Mouse (Mus musculus): ENCODE measurements around the gene Tnfrsf26. TPM values are rescaled to one million over a fixed set of nuclear protein-coding genes. Genes with fewer than 3 reads are reported as not detected.

Gene Tnfrsf26
- polyA plus RNA-seq, 1 experiment: 1.4 TPM

- peak; percentile 97 for DNase-seq
- TF ChIP-seq CTCF (conservative IDR thresholded peaks at IDR 0.05; ENCODE audit: insufficient read depth, insufficient read length, low read depth, low read length) (no peak), POLR2A (IDR thresholded peaks at IDR 0.05; ENCODE audit: low read depth, low read length) (no peak)
- Histone ChIP-seq H3K27me3 (replicated peaks; ENCODE audit: control insufficient read depth, insufficient read depth, low read length) (no peaks in the 10 kb centered on the region), H3K4me1 (ENCODE audit: control insufficient read depth, insufficient read depth, low read length) (peaks cover 12% of the 10 kb centered on the region; the same call in 1 of the 2 replicates), H3K27ac (ENCODE audit: insufficient read depth, low read depth, low read length) (peak within 1 kb of the TSS; percentile 41; the same call in 1 of the 2 replicates), H3K4me3 (ENCODE audit: insufficient read depth, low read depth, low read length) (peak within 1 kb of the TSS; percentile 93), H3K36me3 (ENCODE audit: control insufficient read depth, insufficient read depth, low read length) (no peaks in the 10 kb centered on the region)
- WGBS: 1% methylated on average over 35 of the region's 35 CpGs
Measured at GRCm38 (mm10) chr7:143599428-143600230, 28.9 kb downstream of the Tnfrsf26 start, which contains the start of gene Cars. Cars (minus strand) TSS chr7:143600090.

GRCm38 (mm10) chr7:143594865-143595264 is 33.7 kb downstream of the Tnfrsf26 start:
- 51% methylated on average over 5 of the region's 5 CpGs for WGBS
- Histone ChIP-seq H3K36me3 (ENCODE audit: control insufficient read depth, insufficient read depth, low read length) (no peaks in the 10 kb centered on the region), H3K27ac (ENCODE audit: insufficient read depth, low read depth, low read length) (no peak overlapping the region), H3K4me3 (ENCODE audit: insufficient read depth, low read depth, low read length) (no peak overlapping the region), H3K27me3 (replicated peaks; ENCODE audit: control insufficient read depth, insufficient read depth, low read length) (no peaks in the 10 kb centered on the region), H3K4me1 (ENCODE audit: control insufficient read depth, insufficient read depth, low read length) (peaks cover 9% of the 10 kb centered on the region; the same call in 1 of the 2 replicates)
- DNase-seq: peak; percentile 15
- no peak for TF ChIP-seq CTCF (conservative IDR thresholded peaks at IDR 0.05; ENCODE audit: insufficient read depth, insufficient read length, low read depth, low read length)
- no peak for TF ChIP-seq POLR2A (IDR thresholded peaks at IDR 0.05; ENCODE audit: low read depth, low read length)

- Histone ChIP-seq H3K4me3 (ENCODE audit: insufficient read depth, low read depth, low read length) (no peak overlapping the region), H3K4me1 (ENCODE audit: control insufficient read depth, insufficient read depth, low read length) (no peaks in the 10 kb centered on the region), H3K36me3 (ENCODE audit: control insufficient read depth, insufficient read depth, low read length) (no peaks in the 10 kb centered on the region), H3K27ac (ENCODE audit: insufficient read depth, low read depth, low read length) (no peak overlapping the region), H3K27me3 (replicated peaks; ENCODE audit: control insufficient read depth, insufficient read depth, low read length) (no peaks in the 10 kb centered on the region)
- TF ChIP-seq CTCF (conservative IDR thresholded peaks at IDR 0.05; ENCODE audit: insufficient read depth, insufficient read length, low read depth, low read length) (no peak), POLR2A (IDR thresholded peaks at IDR 0.05; ENCODE audit: low read depth, low read length) (no peak)
- DNase-seq: no peak
- WGBS: 90% methylated on average over 10 of the region's 10 CpGs
Measured at GRCm38 (mm10) chr7:143592255-143592654, 36.3 kb downstream of the Tnfrsf26 start.

- no peak for DNase-seq
- H3K4me3 ChIP-seq (ENCODE audit: insufficient read depth, low read depth, low read length): no peak overlapping the region
- TF ChIP-seq POLR2A (IDR thresholded peaks at IDR 0.05; ENCODE audit: low read depth, low read length) (no peak), CTCF (conservative IDR thresholded peaks at IDR 0.05; ENCODE audit: insufficient read depth, insufficient read length, low read depth, low read length) (no peak)
- 91% methylated on average over 4 of the region's 4 CpGs for WGBS
- no peak overlapping the region for H3K27ac ChIP-seq (ENCODE audit: insufficient read depth, low read depth, low read length)
- H3K27me3 ChIP-seq (replicated peaks; ENCODE audit: control insufficient read depth, insufficient read depth, low read length): no peaks in the 10 kb centered on the region
- H3K36me3 ChIP-seq (ENCODE audit: control insufficient read depth, insufficient read depth, low read length): no peaks in the 10 kb centered on the region
- no peaks in the 10 kb centered on the region for H3K4me1 ChIP-seq (ENCODE audit: control insufficient read depth, insufficient read depth, low read length)
Measured at GRCm38 (mm10) chr7:143588006-143588405, 40.5 kb downstream of the Tnfrsf26 start.

GRCm38 (mm10) chr7:143587586-143587985 is 40.9 kb downstream of the Tnfrsf26 start:
- no peak for TF ChIP-seq POLR2A (IDR thresholded peaks at IDR 0.05; ENCODE audit: low read depth, low read length)
- Histone ChIP-seq H3K4me3 (ENCODE audit: insufficient read depth, low read depth, low read length) (no peak overlapping the region), H3K27me3 (replicated peaks; ENCODE audit: control insufficient read depth, insufficient read depth, low read length) (no peaks in the 10 kb centered on the region), H3K36me3 (ENCODE audit: control insufficient read depth, insufficient read depth, low read length) (no peaks in the 10 kb centered on the region), H3K4me1 (ENCODE audit: control insufficient read depth, insufficient read depth, low read length) (no peaks in the 10 kb centered on the region), H3K27ac (ENCODE audit: insufficient read depth, low read depth, low read length) (no peak overlapping the region)
- DNase-seq: no peak
- 89% methylated on average over 5 of the region's 5 CpGs for WGBS

GRCm38 (mm10) chr7:143583956-143584355 is 44.6 kb downstream of the Tnfrsf26 start:
- H3K27me3 ChIP-seq (replicated peaks; ENCODE audit: control insufficient read depth, insufficient read depth, low read length): no peaks in the 10 kb centered on the region
- H3K27ac ChIP-seq (ENCODE audit: insufficient read depth, low read depth, low read length): no peak overlapping the region
- peak; percentile 62 for DNase-seq
- no peaks in the 10 kb centered on the region for H3K4me1 ChIP-seq (ENCODE audit: control insufficient read depth, insufficient read depth, low read length)
- TF ChIP-seq CTCF (conservative IDR thresholded peaks at IDR 0.05; ENCODE audit: insufficient read depth, insufficient read length, low read depth, low read length) (peak; percentile 85), POLR2A (IDR thresholded peaks at IDR 0.05; ENCODE audit: low read depth, low read length) (no peak)
- no peaks in the 10 kb centered on the region for H3K36me3 ChIP-seq (ENCODE audit: control insufficient read depth, insufficient read depth, low read length)
- WGBS: 24% methylated on average over 3 of the region's 3 CpGs
- H3K4me3 ChIP-seq (ENCODE audit: insufficient read depth, low read depth, low read length): no peak overlapping the region

GRCm38 (mm10) chr7:143583025-143583424 is 45.5 kb downstream of the Tnfrsf26 start:
- Histone ChIP-seq H3K4me1 (ENCODE audit: control insufficient read depth, insufficient read depth, low read length) (no peaks in the 10 kb centered on the region), H3K27me3 (replicated peaks; ENCODE audit: control insufficient read depth, insufficient read depth, low read length) (no peaks in the 10 kb centered on the region), H3K4me3 (ENCODE audit: insufficient read depth, low read depth, low read length) (no peak overlapping the region), H3K36me3 (ENCODE audit: control insufficient read depth, insufficient read depth, low read length) (no peaks in the 10 kb centered on the region; the same call in 1 of the 2 replicates), H3K27ac (ENCODE audit: insufficient read depth, low read depth, low read length) (no peak overlapping the region)
- no peak for DNase-seq
- TF ChIP-seq POLR2A (IDR thresholded peaks at IDR 0.05; ENCODE audit: low read depth, low read length): no peak
- no peak for TF ChIP-seq CTCF (conservative IDR thresholded peaks at IDR 0.05; ENCODE audit: insufficient read depth, insufficient read length, low read depth, low read length)
- 82% methylated on average over 5 of the region's 5 CpGs for WGBS

Measured in kidney, adult 2 months (tissue).